Mouse (Mus musculus): Measurements from ENCODE around the gene N4bp3. TPM values are rescaled to one million over a fixed set of nuclear protein-coding genes. Genes with fewer than 3 reads are reported as not detected.

Gene N4bp3
- polyA plus RNA-seq, 1 experiment from 2014 or later, result 34.1 TPM

DNA sequence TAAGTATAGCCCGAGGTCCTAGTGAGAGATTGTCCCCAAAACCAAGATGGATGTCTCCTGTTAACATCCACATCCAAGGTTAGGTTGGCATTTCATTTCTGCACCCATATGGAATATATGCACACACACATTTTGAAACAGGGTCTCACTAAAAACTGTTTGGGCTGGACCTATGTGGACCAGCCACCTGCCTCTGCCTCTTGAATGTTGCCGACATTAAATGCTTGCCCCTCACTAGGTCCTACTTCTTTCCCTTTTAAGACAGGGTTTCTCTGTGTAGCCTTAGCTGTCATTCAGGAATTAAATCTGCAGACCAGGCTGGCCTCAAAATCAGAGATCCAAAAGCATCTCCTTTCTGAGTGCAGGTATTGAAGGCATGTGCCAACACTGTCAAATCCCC is 53.1 kb downstream of the N4bp3 start:
- H3K4me2 ChIP-seq (ENCODE audit: low read length), result no peak overlapping the region
- H3K27ac ChIP-seq (ENCODE audit: low read depth, low read length), result no peak overlapping the region
- H3K9me3 ChIP-seq (ENCODE audit: control insufficient read depth, low read length), result no peaks in the 10 kb centered on the region
- peaks cover 60% of the 10 kb centered on the region for H3K36me3 ChIP-seq (ENCODE audit: control insufficient read depth, insufficient read depth, low read length)
- no peaks in the 10 kb centered on the region for H3K4me1 ChIP-seq (ENCODE audit: control insufficient read depth, insufficient read depth, low read depth, low read length)
- 81% methylated on average over 2 of the region's 2 CpGs for WGBS
- no peak overlapping the region for H3K9ac ChIP-seq (ENCODE audit: low read depth, low read length)
- ATAC-seq, result no peak
- no peak overlapping the region for H3K4me3 ChIP-seq (ENCODE audit: low read length)
- no peaks in the 10 kb centered on the region for H3K27me3 ChIP-seq (replicated peaks; ENCODE audit: control insufficient read depth, insufficient read depth, low read length)

DNA sequence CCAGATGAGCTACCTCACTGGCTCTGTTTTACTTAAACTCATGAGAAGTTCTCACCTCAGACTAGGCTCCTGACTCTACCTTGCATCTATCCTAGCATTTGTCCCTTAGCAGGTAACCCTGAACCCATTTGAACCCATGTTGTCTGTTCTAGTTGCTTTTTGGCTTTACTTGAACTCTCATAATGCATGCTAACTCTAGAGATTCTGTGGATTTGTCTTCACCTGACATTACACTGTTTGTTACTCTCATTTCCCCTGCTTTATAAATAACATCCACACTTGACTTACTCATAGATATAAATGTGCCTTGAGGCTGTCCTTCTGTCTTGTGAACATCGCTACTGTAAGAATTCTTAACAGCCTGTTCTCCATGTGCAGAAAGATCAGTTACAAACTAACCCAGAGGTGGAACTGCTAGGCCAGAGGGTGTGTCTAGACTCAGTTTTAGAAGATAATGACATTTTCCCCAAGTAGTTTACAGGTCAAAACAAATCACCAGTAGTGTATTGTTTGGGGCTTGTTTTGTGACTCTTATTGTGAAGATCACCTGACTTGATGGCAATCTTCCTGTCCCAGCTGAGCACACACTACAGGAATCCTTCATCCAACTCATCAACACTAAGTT is 55.1 kb downstream of the N4bp3 start:
- Histone ChIP-seq H3K36me3 (ENCODE audit: control insufficient read depth, insufficient read depth, low read length) (peaks cover 48% of the 10 kb centered on the region), H3K4me2 (ENCODE audit: low read length) (no peak overlapping the region), H3K4me3 (ENCODE audit: low read length) (no peak overlapping the region), H3K27me3 (replicated peaks; ENCODE audit: control insufficient read depth, insufficient read depth, low read length) (no peaks in the 10 kb centered on the region), H3K9ac (ENCODE audit: low read depth, low read length) (no peak overlapping the region), H3K27ac (ENCODE audit: low read depth, low read length) (no peak overlapping the region), H3K4me1 (ENCODE audit: control insufficient read depth, insufficient read depth, low read depth, low read length) (no peaks in the 10 kb centered on the region), H3K9me3 (ENCODE audit: control insufficient read depth, low read length) (no peaks in the 10 kb centered on the region)
- WGBS, result 93% methylated on average over 1 of the region's 1 CpGs
- ATAC-seq, result no peak

DNA sequence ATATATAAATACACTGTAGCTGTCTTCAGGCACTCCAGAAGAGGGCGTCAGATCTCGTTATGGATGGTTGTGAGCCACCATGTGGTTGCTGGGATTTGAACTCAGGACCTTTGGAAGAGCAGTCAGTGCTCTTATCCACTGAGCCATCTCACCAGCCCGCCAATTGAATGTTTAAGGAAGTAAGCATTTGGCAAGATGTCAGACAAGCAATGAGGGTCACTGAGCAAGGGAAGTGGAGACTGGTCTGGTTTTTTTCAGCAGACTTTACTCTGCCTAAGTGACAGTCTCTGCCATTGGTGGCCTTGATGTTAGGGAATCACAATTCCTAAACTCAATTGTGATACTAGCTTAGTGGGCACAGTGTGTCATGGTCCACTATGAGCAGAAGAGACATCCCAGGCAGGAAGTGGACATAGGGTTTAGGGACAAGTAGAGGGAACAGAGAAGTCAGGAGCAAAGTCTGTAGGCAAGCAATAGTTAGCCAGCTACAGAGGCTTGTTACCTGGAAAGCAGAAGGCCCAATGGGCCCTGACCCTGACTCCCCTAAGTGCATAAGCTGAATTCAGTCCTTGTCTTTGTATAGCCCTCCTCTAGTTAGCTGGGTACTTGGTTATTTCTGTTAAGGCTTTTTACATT is 55.8 kb downstream of the N4bp3 start:
- no peak for ATAC-seq
- H3K4me3 ChIP-seq (ENCODE audit: low read length), result no peak overlapping the region
- H3K9ac ChIP-seq (ENCODE audit: low read depth, low read length), result no peak overlapping the region
- 88% methylated on average over 3 of the region's 3 CpGs for WGBS
- no peaks in the 10 kb centered on the region for H3K9me3 ChIP-seq (ENCODE audit: control insufficient read depth, low read length)
- no peaks in the 10 kb centered on the region for H3K4me1 ChIP-seq (ENCODE audit: control insufficient read depth, insufficient read depth, low read depth, low read length)
- H3K27ac ChIP-seq (ENCODE audit: low read depth, low read length), result no peak overlapping the region
- H3K27me3 ChIP-seq (replicated peaks; ENCODE audit: control insufficient read depth, insufficient read depth, low read length), result no peaks in the 10 kb centered on the region
- H3K4me2 ChIP-seq (ENCODE audit: low read length), result no peak overlapping the region
- H3K36me3 ChIP-seq (ENCODE audit: control insufficient read depth, insufficient read depth, low read length), result peaks cover 44% of the 10 kb centered on the region

DNA sequence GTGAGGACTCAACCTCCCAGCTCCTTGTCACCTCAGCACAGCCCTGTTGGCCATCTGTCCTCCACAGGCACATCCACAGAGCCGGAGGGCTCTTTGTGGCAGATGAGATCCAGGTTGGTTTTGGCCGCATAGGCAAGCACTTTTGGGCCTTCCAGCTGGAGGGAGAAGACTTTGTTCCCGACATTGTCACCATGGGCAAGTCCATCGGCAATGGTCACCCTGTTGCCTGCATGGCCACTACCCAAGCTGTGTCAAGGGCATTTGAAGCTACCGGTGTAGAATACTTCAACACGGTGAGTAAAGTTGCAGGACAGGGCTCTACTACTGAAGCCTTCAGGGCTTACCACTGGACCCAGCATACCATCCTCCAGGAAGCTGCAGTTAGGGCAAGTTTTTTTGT is 56.8 kb downstream of the N4bp3 start:
- no peak overlapping the region for H3K27ac ChIP-seq (ENCODE audit: low read depth, low read length)
- no peak for ATAC-seq
- no peaks in the 10 kb centered on the region for H3K4me1 ChIP-seq (ENCODE audit: control insufficient read depth, insufficient read depth, low read depth, low read length)
- no peaks in the 10 kb centered on the region for H3K27me3 ChIP-seq (replicated peaks; ENCODE audit: control insufficient read depth, insufficient read depth, low read length)
- H3K9me3 ChIP-seq (ENCODE audit: control insufficient read depth, low read length), result no peaks in the 10 kb centered on the region
- no peak overlapping the region for H3K4me2 ChIP-seq (ENCODE audit: low read length)
- peaks cover 39% of the 10 kb centered on the region for H3K36me3 ChIP-seq (ENCODE audit: control insufficient read depth, insufficient read depth, low read length)
- no peak overlapping the region for H3K4me3 ChIP-seq (ENCODE audit: low read length)
- no peak overlapping the region for H3K9ac ChIP-seq (ENCODE audit: low read depth, low read length)
- WGBS, result 93% methylated on average over 6 of the region's 6 CpGs

DNA sequence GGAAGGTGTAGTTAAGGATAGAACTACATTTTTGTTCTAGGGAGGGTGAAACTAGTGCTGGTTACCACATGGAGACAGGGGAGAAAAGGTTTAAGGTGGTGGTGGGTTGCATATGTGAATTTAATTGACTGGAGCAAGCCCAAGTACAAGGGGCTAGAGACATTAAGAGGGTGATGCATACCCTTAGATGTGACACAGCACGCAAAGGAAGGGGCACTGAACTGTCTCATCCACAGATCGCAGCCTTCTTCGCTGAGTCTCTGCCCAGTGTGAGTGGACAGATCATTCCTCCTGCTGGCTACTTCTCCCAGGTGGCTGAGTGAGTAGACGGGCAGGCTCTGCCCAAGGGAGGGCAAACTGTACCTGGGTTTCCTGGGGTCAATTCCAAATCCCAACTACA is 57.3 kb downstream of the N4bp3 start:
- no peaks in the 10 kb centered on the region for H3K9me3 ChIP-seq (ENCODE audit: control insufficient read depth, low read length)
- H3K36me3 ChIP-seq (ENCODE audit: control insufficient read depth, insufficient read depth, low read length), result peaks cover 35% of the 10 kb centered on the region
- WGBS, result 93% methylated on average over 4 of the region's 4 CpGs
- H3K27me3 ChIP-seq (replicated peaks; ENCODE audit: control insufficient read depth, insufficient read depth, low read length), result no peaks in the 10 kb centered on the region
- no peaks in the 10 kb centered on the region for H3K4me1 ChIP-seq (ENCODE audit: control insufficient read depth, insufficient read depth, low read depth, low read length)
- no peak overlapping the region for H3K27ac ChIP-seq (ENCODE audit: low read depth, low read length)
- no peak overlapping the region for H3K4me2 ChIP-seq (ENCODE audit: low read length)
- ATAC-seq, result no peak
- H3K4me3 ChIP-seq (ENCODE audit: low read length), result no peak overlapping the region
- no peak overlapping the region for H3K9ac ChIP-seq (ENCODE audit: low read depth, low read length)

Other genes starting within 250 kb of the N4bp3 start
- 9.2 and 9.7 TPM in 2 replicates for gene Phykpl, start 66.1 kb downstream of the N4bp3 start, polyA plus RNA-seq (2015; fragmentation: Nextera tagmentation; extraction: Ambion mirVana)
- gene Hnrnpab, start 44.0 kb downstream of the N4bp3 start, polyA plus RNA-seq (2015; fragmentation: Nextera tagmentation; extraction: Ambion mirVana), result 221 and 253 TPM in 2 replicates
- gene Nhp2, start 31.1 kb downstream of the N4bp3 start, polyA plus RNA-seq (2015; fragmentation: Nextera tagmentation; extraction: Ambion mirVana), result 98.4 and 103 TPM in 2 replicates
- 79.8 and 82.2 TPM in 2 replicates for gene Rmnd5b, start 14.9 kb downstream of the N4bp3 start, polyA plus RNA-seq (2015; fragmentation: Nextera tagmentation; extraction: Ambion mirVana)
- 1.4 and 1.8 TPM in 2 replicates for gene D930048N14Rik, start 112 bp upstream of the N4bp3 start, polyA plus RNA-seq (2015; fragmentation: Nextera tagmentation; extraction: Ambion mirVana)
- gene 0610009B22Rik, start 38.0 kb upstream of the N4bp3 start, polyA plus RNA-seq (2015; fragmentation: Nextera tagmentation; extraction: Ambion mirVana), result 90.0 and 106 TPM in 2 replicates
- 12.0 and 15.0 TPM in 2 replicates for gene Sec24a, start 112.8 kb upstream of the N4bp3 start, polyA plus RNA-seq (2015; fragmentation: Nextera tagmentation; extraction: Ambion mirVana)
- 207 and 222 TPM in 2 replicates for gene Sar1b, start 112.8 kb upstream of the N4bp3 start, polyA plus RNA-seq (2015; fragmentation: Nextera tagmentation; extraction: Ambion mirVana)
- 1.1 TPM in 2 replicates for gene Jade2, start 206.8 kb upstream of the N4bp3 start, polyA plus RNA-seq (2015; fragmentation: Nextera tagmentation; extraction: Ambion mirVana)

Data from hindbrain, embryonic 16.5 days (tissue).